Mouse (Mus musculus) adrenal gland, adult 8-10 months (tissue): ENCODE data around the gene Olfr1312. TPM values are rescaled to one million over a fixed set of nuclear protein-coding genes. Genes with fewer than 3 reads are reported as not detected.
"Not testable (repeated sequence)": the region's sequence is repeated elsewhere in the genome, so short reads cannot be mapped to it uniquely, and the experiment has no call there.

Source experiments
- DNase-seq: peaks from one replicate; pipeline ENCODE4 v3.0.0; 2022
- total RNA-seq, 4 experiments: library from RNA; stranded (reverse); gene quantifications; 2 replicates each; pipeline ENCODE4 v1.2.4; 2022

Gene Olfr1312
- total RNA-seq, result not detected

DNA sequence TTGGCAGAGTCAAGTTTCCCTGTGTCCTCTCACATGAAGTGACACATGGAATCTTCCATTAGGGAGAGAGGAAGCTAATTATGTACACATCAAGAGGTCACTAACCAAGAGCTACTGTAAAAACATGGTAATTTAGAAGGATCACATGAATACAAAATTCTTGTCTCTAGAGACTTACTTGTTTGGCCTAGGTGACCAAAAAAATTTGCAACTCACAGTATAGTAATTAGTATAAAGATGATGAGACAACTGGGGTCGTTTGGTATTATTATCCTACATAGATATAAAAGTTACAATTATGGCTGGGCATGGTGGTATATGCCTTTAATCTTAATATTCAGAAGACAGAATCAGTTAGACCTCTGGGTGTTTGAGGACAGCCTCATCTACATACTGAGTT lies at the start of gene Olfr1312:
Gene Olfr1312, minus strand, starts transcription at position 101 of the 400 bp plus-strand sequence.
- no peak for DNase-seq

DNA sequence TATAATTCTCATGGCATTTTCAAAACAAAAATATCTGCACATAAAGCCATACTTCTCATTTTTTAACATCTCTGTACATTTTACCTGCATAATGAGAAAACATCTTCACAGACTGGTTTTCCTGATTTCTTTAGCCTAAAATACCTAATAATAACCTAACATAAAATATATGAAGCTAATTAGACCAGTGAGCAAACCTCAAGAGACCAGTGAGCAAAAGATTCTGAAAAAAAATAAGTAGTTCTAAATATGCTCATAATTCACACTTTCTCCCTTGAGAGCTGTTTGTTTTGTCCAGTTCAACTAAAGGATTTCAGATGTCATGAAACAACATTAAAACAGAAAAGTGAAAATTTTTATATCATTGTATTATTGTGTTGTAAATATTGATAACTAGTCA lies 46.6 kb upstream of the Olfr1312 start, which contains the start of gene Olfr1314:
Gene Olfr1314, minus strand, starts transcription at position 101 of the 400 bp plus-strand sequence.
- no peak for DNase-seq

DNA sequence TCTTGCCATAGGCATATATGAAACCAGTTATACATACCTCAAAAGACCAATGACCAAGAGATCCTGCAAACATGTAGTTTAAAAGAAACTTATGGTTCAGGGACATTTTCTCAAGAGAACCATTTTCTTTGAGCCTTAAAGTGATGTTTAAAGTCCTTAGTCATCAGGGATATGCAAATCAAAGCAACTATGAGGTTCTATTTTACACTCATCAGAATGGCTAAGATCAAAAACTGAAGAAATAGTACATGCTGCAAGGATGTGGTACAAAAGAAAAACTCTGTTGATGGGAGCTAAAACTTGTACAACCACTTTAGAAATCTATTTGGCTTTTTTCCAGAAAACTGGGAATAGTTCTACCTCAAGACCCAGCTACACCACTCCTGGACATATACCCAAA lies 27.7 kb upstream of the Olfr1312 start, which contains the start of gene Olfr1313:
Gene Olfr1313, minus strand, starts transcription at position 101 of the 400 bp plus-strand sequence.
- no peak for DNase-seq

DNA sequence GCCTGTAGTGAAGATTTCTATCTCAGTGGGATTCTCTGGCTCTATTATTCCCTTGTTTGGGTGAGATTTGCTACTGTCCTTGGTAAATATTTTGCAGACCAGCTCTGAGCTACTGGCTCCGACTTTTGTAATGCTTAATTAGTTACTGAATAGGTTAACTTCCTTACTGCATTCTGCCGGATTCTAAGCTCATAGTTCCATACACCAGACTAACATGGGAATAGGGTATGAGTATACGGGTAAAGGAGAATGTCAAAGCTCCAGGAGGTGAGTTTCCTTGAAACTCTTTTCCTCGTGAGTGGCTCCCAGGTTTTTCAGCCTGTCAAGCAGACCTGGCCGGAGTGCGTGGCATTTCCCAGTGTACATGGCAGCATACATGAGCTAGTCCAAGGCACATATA lies 23.1 kb downstream of the Olfr1312 start:
- not testable (repeated sequence) for DNase-seq

DNA sequence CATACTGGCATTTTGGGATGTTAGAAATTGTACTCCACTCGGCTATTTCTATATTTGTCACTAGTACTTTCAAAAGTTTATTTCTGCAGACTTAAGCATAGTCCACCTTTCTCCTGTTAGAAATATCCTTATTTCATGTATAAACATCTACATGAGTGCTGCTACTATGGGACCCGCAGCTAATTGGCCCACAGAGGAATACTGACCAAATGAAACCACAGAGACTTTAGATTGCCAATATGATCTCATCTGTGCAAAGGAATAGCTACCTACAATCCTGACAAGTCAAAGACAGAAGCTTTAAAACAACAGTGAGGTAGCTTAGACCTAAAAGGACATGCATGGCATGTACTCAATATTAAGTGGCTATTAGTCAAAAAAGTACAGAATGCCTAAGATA lies 25.7 kb downstream of the Olfr1312 start, which contains the start of gene Olfr1311:
Gene Olfr1311, minus strand, starts transcription at position 101 of the 400 bp plus-strand sequence.
- no peak for DNase-seq

GRCm38 (mm10) chr2:112014900-112015299 lies 35.1 kb downstream of the Olfr1312 start:
- DNase-seq, result no peak

DNA sequence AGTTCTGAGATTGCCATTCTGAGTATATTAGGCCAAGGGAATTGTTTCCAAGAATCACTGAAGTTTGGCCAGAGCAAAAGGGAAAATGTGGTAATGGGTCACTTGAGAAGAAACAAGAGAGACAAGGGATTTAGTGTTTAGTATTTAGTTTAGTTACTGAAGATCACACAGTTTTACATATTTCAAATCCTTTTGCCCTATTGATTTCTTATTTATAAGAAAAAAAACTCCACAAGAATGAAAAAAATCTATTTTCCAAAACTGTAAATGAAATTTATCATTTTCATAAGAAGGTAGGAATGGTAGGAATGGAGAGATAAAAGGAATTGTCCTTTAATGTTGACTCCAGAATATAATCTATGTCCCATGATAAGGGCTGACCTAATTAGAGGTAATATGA lies 37.4 kb downstream of the Olfr1312 start, which contains the start of gene Olfr1310:
Gene Olfr1310, minus strand, starts transcription at position 101 of the 400 bp plus-strand sequence.
- DNase-seq, result no peak

DNA sequence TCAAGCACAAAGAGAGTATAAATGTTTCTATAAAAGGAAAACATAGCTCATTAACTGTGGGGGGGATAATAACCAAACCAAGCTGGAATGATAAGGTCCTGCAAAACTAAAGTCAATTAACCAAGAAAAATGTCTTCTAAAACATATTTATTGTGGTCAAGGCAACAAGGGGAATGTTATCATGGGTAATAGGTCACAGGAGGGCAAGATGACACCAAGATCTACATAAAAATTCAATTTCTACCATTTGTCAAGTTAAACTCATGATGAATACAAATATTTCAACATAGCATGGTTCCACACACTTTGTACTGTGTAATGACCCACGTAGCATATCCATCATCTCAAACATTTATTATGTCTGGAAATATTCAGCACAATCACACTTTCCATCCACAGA lies 59.9 kb downstream of the Olfr1312 start, which contains the start of gene Olfr1309:
Gene Olfr1309, minus strand, starts transcription at position 101 of the 400 bp plus-strand sequence.
- DNase-seq, result no peak

Other genes with a start within 250 kb of the Olfr1312 start
- gene Olfr1303, start 229.9 kb downstream of the Olfr1312 start, total RNA-seq, result not detected
- gene Olfr1305, start 173.1 kb downstream of the Olfr1312 start, total RNA-seq, result not detected
- gene Olfr1306, start 134.0 kb downstream of the Olfr1312 start, total RNA-seq, result not detected
- not detected for gene Olfr1307, start 100.8 kb downstream of the Olfr1312 start, total RNA-seq
- not detected for gene Olfr1308, start 85.3 kb downstream of the Olfr1312 start, total RNA-seq
- not detected for gene Olfr1309, start 60.0 kb downstream of the Olfr1312 start, total RNA-seq
- gene Olfr1310, start 37.5 kb downstream of the Olfr1312 start, total RNA-seq, result not detected
- gene Olfr1311, start 25.8 kb downstream of the Olfr1312 start, total RNA-seq, result not detected
- not detected for gene Olfr1313, start 27.6 kb upstream of the Olfr1312 start, total RNA-seq
- gene Olfr1314, start 46.5 kb upstream of the Olfr1312 start, total RNA-seq, result not detected
- gene Olfr1315-ps1, start 65.2 kb upstream of the Olfr1312 start, total RNA-seq, result not detected
- not detected for gene Olfr1316, start 84.7 kb upstream of the Olfr1312 start, total RNA-seq
- not detected for gene Olfr1317, start 90.1 kb upstream of the Olfr1312 start, total RNA-seq
- not detected for gene Olfr1318, start 104.0 kb upstream of the Olfr1312 start, total RNA-seq
- gene Lpcat4, start 189.2 kb upstream of the Olfr1312 start, total RNA-seq, result 10 to 100 TPM in 1 of 4 experiments, 1 to 10 TPM in 3; 5.1 to 10.7 (median 7.1) TPM
- under 1 TPM in 1 of 4 experiments, not detected in 3; 0.06 TPM for gene Nutm1, start 209.1 kb upstream of the Olfr1312 start, total RNA-seq
- gene Nop10, start 211.7 kb upstream of the Olfr1312 start, total RNA-seq, result 100 to 1,000 TPM in 2 of 4 experiments, 10 to 100 TPM in 2; 77.3 to 151 (median 111) TPM
- gene Slc12a6, start 215.6 kb upstream of the Olfr1312 start, total RNA-seq, result 10 to 100 TPM; 41.1 to 56.3 (median 49.1) TPM
- gene Gm21985, start 216.1 kb upstream of the Olfr1312 start, total RNA-seq, result 1 to 10 TPM in 1 of 4 experiments, not detected in 3; 1.5 TPM